Mouse (Mus musculus): ENCODE data around the gene Bpifa2. TPM values are rescaled to one million over a fixed set of nuclear protein-coding genes. Genes with fewer than 3 reads are reported as not detected.

Bpifa2 gene
- not detected in 2 replicates for polyA plus RNA-seq (2014; fragmentation: Nextera tagmentation; extraction: Ambion mirVana)

DNA sequence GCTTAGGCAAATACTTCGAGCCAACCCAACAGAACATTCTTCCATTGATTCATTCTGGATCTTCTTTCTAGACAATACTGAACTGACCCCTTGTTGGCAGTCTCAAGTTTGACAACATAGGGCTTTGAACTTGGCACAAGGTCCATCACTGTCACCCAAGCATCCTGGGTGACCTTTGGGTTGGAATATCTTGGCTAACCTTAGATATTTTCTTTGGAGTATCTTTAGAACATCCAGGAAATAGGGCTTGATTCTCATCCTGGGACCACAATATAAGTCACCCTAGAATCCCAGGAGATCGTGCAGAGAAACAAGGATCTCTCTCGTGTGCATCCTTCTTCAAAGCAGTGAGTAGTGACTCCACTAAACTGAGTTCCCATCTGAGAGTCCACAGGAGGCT is at the start of gene Bpifa2:
Bpifa2 (plus strand) TSS at position 301 of the 400 bp plus-strand sequence.
- H3K27ac ChIP-seq (replicated peaks in 1 of 2; ENCODE audit: control insufficient read depth in 1 of 2, insufficient read depth in 1 of 2, low read depth in 2 of 2, low read length in 2 of 2): no peak within 1 kb of the TSS
- WGBS: 63% methylated on average over 3 of the region's 3 CpGs

DNA sequence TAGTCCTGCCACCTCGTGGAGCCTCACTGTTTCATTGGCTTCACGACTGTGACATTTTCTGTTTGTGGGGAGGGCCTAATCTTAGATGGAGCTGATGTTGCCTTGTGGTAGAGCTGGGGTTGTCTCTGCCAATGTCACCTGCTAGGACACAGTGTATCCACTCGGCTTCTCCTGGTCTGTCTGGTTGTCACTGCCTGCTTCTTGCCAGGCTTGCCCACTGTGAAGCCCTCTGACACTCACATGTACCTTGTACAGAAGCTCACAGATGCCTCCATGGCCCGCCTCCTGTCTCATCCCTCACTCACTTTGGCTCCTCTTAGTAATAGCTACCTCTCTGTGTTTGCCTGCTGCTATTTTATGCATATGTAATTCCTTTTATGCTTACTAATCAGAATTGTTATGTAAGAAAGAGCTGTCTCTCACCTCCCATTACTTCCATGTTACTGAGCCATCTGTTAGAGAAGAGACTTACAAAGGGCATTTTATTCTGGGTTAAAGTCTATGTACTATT is 45.2 kb upstream of the Bpifa2 start:
- no peaks in the 10 kb centered on the region for H3K4me1 ChIP-seq (ENCODE audit: control insufficient read depth in 2 of 2, insufficient read depth in 2 of 2, low read length in 2 of 2)
- no peak for ATAC-seq (ENCODE audit: insufficient number of reproducible peaks, insufficient read depth, low FRiP score, low read depth)
- no peak overlapping the region for H3K4me2 ChIP-seq (ENCODE audit: low read length)
- no peak overlapping the region for H3K9ac ChIP-seq (ENCODE audit: low read length)
- H3K9me3 ChIP-seq (ENCODE audit: control insufficient read depth, low read length): no peaks in the 10 kb centered on the region
- H3K36me3 ChIP-seq (ENCODE audit: control insufficient read depth, insufficient read depth, low read length): no peaks in the 10 kb centered on the region
- H3K27me3 ChIP-seq (ENCODE audit: control insufficient read depth, insufficient read depth, low read length): no peaks in the 10 kb centered on the region; the same call in 1 of the 2 replicates
- H3K4me3 ChIP-seq (ENCODE audit: control insufficient read depth in 1 of 2, insufficient read depth in 1 of 2, low read depth in 1 of 2, low read length in 2 of 2): no peak overlapping the region
- WGBS: 56% methylated on average over 4 of the region's 4 CpGs
- no peak overlapping the region for H3K27ac ChIP-seq (replicated peaks in 1 of 2; ENCODE audit: control insufficient read depth in 1 of 2, insufficient read depth in 1 of 2, low read depth in 2 of 2, low read length in 2 of 2)

More for the DNA sequence above, at the start of gene Bpifa2:
- Histone ChIP-seq H3K27me3 (ENCODE audit: control insufficient read depth, insufficient read depth, low read length) (no peaks in the 10 kb centered on the region), H3K4me1 (ENCODE audit: control insufficient read depth in 2 of 2, insufficient read depth in 2 of 2, low read length in 2 of 2) (no peaks in the 10 kb centered on the region), H3K9me3 (ENCODE audit: control insufficient read depth, low read length) (no peaks in the 10 kb centered on the region), H3K9ac (ENCODE audit: low read length) (no peak within 1 kb of the TSS), H3K4me3 (ENCODE audit: control insufficient read depth in 1 of 2, insufficient read depth in 1 of 2, low read depth in 1 of 2, low read length in 2 of 2) (no peak within 1 kb of the TSS), H3K4me2 (ENCODE audit: low read length) (no peak within 1 kb of the TSS), H3K36me3 (ENCODE audit: control insufficient read depth, insufficient read depth, low read length) (no peaks in the 10 kb centered on the region)
- no peak for ATAC-seq (ENCODE audit: insufficient number of reproducible peaks, insufficient read depth, low FRiP score, low read depth)

DNA sequence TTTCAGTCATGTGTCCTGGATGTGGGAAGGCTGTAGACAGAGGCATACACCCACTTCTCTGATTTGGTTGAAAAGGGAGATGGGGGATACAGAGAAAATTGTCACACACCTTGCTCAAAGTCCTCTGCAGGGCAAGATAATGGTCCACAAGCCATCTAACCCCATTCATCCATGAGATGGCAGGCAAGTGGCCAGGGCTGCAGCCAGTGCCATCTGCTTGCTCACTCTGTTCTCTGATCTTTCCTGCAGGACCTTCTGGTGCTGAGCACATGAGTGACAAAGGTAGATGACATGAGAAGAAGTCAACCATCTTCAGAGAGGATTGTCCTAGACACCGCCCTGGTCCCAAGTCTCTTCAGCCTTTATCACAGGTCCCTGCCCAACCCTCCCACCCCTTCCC is 44.7 kb upstream of the Bpifa2 start:
- H3K4me2 ChIP-seq (ENCODE audit: low read length): no peak overlapping the region
- WGBS: 82% methylated on average over 1 of the region's 1 CpGs
- no peaks in the 10 kb centered on the region; the same call in 1 of the 2 replicates for H3K27me3 ChIP-seq (ENCODE audit: control insufficient read depth, insufficient read depth, low read length)
- H3K27ac ChIP-seq (replicated peaks in 1 of 2; ENCODE audit: control insufficient read depth in 1 of 2, insufficient read depth in 1 of 2, low read depth in 2 of 2, low read length in 2 of 2): no peak overlapping the region
- H3K36me3 ChIP-seq (ENCODE audit: control insufficient read depth, insufficient read depth, low read length): no peaks in the 10 kb centered on the region
- no peak overlapping the region for H3K4me3 ChIP-seq (ENCODE audit: control insufficient read depth in 1 of 2, insufficient read depth in 1 of 2, low read depth in 1 of 2, low read length in 2 of 2)
- no peaks in the 10 kb centered on the region for H3K4me1 ChIP-seq (ENCODE audit: control insufficient read depth in 2 of 2, insufficient read depth in 2 of 2, low read length in 2 of 2)
- H3K9ac ChIP-seq (ENCODE audit: low read length): no peak overlapping the region
- H3K9me3 ChIP-seq (ENCODE audit: control insufficient read depth, low read length): no peaks in the 10 kb centered on the region
- ATAC-seq (ENCODE audit: insufficient number of reproducible peaks, insufficient read depth, low FRiP score, low read depth): no peak

GRCm38 (mm10) chr2:153970221-153970620 is 37.8 kb upstream of the Bpifa2 start:
- H3K27ac ChIP-seq (replicated peaks in 1 of 2; ENCODE audit: control insufficient read depth in 1 of 2, insufficient read depth in 1 of 2, low read depth in 2 of 2, low read length in 2 of 2): no peak overlapping the region
- 78% methylated on average over 5 of the region's 5 CpGs for WGBS
- H3K9me3 ChIP-seq (ENCODE audit: control insufficient read depth, low read length): no peaks in the 10 kb centered on the region
- no peak overlapping the region for H3K4me3 ChIP-seq (ENCODE audit: control insufficient read depth in 1 of 2, insufficient read depth in 1 of 2, low read depth in 1 of 2, low read length in 2 of 2)
- H3K36me3 ChIP-seq (ENCODE audit: control insufficient read depth, insufficient read depth, low read length): no peaks in the 10 kb centered on the region
- no peaks in the 10 kb centered on the region for H3K4me1 ChIP-seq (ENCODE audit: control insufficient read depth in 2 of 2, insufficient read depth in 2 of 2, low read length in 2 of 2)
- no peak for ATAC-seq (ENCODE audit: insufficient number of reproducible peaks, insufficient read depth, low FRiP score, low read depth)
- no peaks in the 10 kb centered on the region for H3K27me3 ChIP-seq (ENCODE audit: control insufficient read depth, insufficient read depth, low read length)
- H3K4me2 ChIP-seq (ENCODE audit: low read length): no peak overlapping the region
- no peak overlapping the region for H3K9ac ChIP-seq (ENCODE audit: low read length)

GRCm38 (mm10) chr2:153974582-153974981 is 33.5 kb upstream of the Bpifa2 start, which contains the start of gene Bpifa6:
TSS of gene Bpifa6 (plus strand) at chr2:153974945.
- Histone ChIP-seq H3K36me3 (ENCODE audit: control insufficient read depth, insufficient read depth, low read length) (no peaks in the 10 kb centered on the region), H3K4me1 (ENCODE audit: control insufficient read depth in 2 of 2, insufficient read depth in 2 of 2, low read length in 2 of 2) (no peaks in the 10 kb centered on the region), H3K27me3 (ENCODE audit: control insufficient read depth, insufficient read depth, low read length) (no peaks in the 10 kb centered on the region), H3K4me2 (ENCODE audit: low read length) (no peak within 1 kb of the TSS), H3K4me3 (ENCODE audit: control insufficient read depth in 1 of 2, insufficient read depth in 1 of 2, low read depth in 1 of 2, low read length in 2 of 2) (no peak within 1 kb of the TSS), H3K9me3 (ENCODE audit: control insufficient read depth, low read length) (no peaks in the 10 kb centered on the region), H3K9ac (ENCODE audit: low read length) (no peak within 1 kb of the TSS), H3K27ac (replicated peaks in 1 of 2; ENCODE audit: control insufficient read depth in 1 of 2, insufficient read depth in 1 of 2, low read depth in 2 of 2, low read length in 2 of 2) (no peak within 1 kb of the TSS)
- no peak for ATAC-seq (ENCODE audit: insufficient number of reproducible peaks, insufficient read depth, low FRiP score, low read depth)
- WGBS: 46% methylated on average over 5 of the region's 5 CpGs

- no peaks in the 10 kb centered on the region for H3K9me3 ChIP-seq (ENCODE audit: control insufficient read depth, low read length)
- no peak overlapping the region for H3K9ac ChIP-seq (ENCODE audit: low read length)
- 12% methylated on average over 7 of the region's 7 CpGs for WGBS
- no peaks in the 10 kb centered on the region for H3K36me3 ChIP-seq (ENCODE audit: control insufficient read depth, insufficient read depth, low read length)
- no peak for ATAC-seq (ENCODE audit: insufficient number of reproducible peaks, insufficient read depth, low FRiP score, low read depth)
- no peak overlapping the region for H3K4me2 ChIP-seq (ENCODE audit: low read length)
- H3K4me1 ChIP-seq (ENCODE audit: control insufficient read depth in 2 of 2, insufficient read depth in 2 of 2, low read length in 2 of 2): no peaks in the 10 kb centered on the region
- no peak overlapping the region for H3K27ac ChIP-seq (replicated peaks in 1 of 2; ENCODE audit: control insufficient read depth in 1 of 2, insufficient read depth in 1 of 2, low read depth in 2 of 2, low read length in 2 of 2)
- no peak overlapping the region for H3K4me3 ChIP-seq (ENCODE audit: control insufficient read depth in 1 of 2, insufficient read depth in 1 of 2, low read depth in 1 of 2, low read length in 2 of 2)
- no peaks in the 10 kb centered on the region for H3K27me3 ChIP-seq (ENCODE audit: control insufficient read depth, insufficient read depth, low read length)
Measured at GRCm38 (mm10) chr2:153995770-153996169, 12.3 kb upstream of the Bpifa2 start.

DNA sequence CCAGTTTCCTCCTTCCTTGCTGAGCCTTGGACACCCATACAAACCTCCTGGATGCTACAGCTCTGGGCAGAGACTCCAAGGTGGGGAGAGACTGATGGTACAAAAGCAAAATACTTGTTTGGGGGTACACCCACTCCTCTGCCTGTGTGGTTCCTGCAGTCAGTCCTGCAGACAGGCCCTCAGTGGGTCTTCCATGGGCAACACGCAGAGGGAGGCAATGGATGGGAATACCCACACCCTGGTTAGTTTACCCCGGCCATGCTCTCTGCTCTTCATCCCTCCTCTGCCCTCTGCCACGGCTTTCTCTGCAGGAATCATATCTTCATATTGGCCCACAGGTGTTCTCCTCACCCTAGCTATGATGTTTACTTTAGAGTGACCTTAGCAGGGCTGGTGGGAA is 7.6 kb upstream of the Bpifa2 start:
- Histone ChIP-seq H3K4me1 (ENCODE audit: control insufficient read depth in 2 of 2, insufficient read depth in 2 of 2, low read length in 2 of 2) (no peaks in the 10 kb centered on the region), H3K36me3 (ENCODE audit: control insufficient read depth, insufficient read depth, low read length) (no peaks in the 10 kb centered on the region), H3K4me3 (ENCODE audit: control insufficient read depth in 1 of 2, insufficient read depth in 1 of 2, low read depth in 1 of 2, low read length in 2 of 2) (no peak overlapping the region), H3K27ac (replicated peaks in 1 of 2; ENCODE audit: control insufficient read depth in 1 of 2, insufficient read depth in 1 of 2, low read depth in 2 of 2, low read length in 2 of 2) (no peak overlapping the region), H3K9me3 (ENCODE audit: control insufficient read depth, low read length) (no peaks in the 10 kb centered on the region), H3K4me2 (ENCODE audit: low read length) (no peak overlapping the region), H3K9ac (ENCODE audit: low read length) (no peak overlapping the region), H3K27me3 (ENCODE audit: control insufficient read depth, insufficient read depth, low read length) (no peaks in the 10 kb centered on the region)
- ATAC-seq (ENCODE audit: insufficient number of reproducible peaks, insufficient read depth, low FRiP score, low read depth): no peak
- WGBS: 76% methylated on average over 3 of the region's 3 CpGs

DNA sequence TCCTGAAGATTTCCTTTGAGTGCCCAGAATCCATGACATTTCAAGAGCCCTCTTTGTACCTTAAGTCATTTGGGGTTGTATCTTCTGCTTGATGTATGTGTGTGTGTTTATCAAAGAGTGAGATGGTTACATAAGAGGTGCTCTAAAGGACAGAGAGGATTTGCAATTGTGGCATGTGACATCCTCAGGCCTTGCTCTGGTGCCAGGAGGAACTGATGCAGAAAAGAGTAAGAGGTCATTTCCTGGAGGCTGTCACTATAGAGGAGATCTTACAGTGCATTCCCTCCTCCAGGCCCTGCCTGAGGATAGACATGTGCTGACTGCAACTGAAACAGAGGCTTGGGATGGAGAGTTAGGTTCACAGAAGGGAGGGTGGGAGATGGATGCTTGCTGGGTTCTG is 7.0 kb upstream of the Bpifa2 start:
- Histone ChIP-seq H3K9ac (ENCODE audit: low read length) (no peak overlapping the region), H3K36me3 (ENCODE audit: control insufficient read depth, insufficient read depth, low read length) (no peaks in the 10 kb centered on the region), H3K4me2 (ENCODE audit: low read length) (no peak overlapping the region), H3K9me3 (ENCODE audit: control insufficient read depth, low read length) (no peaks in the 10 kb centered on the region), H3K4me1 (ENCODE audit: control insufficient read depth in 2 of 2, insufficient read depth in 2 of 2, low read length in 2 of 2) (no peaks in the 10 kb centered on the region), H3K4me3 (ENCODE audit: control insufficient read depth in 1 of 2, insufficient read depth in 1 of 2, low read depth in 1 of 2, low read length in 2 of 2) (no peak overlapping the region), H3K27me3 (ENCODE audit: control insufficient read depth, insufficient read depth, low read length) (no peaks in the 10 kb centered on the region), H3K27ac (replicated peaks in 1 of 2; ENCODE audit: control insufficient read depth in 1 of 2, insufficient read depth in 1 of 2, low read depth in 2 of 2, low read length in 2 of 2) (no peak overlapping the region)
- ATAC-seq (ENCODE audit: insufficient number of reproducible peaks, insufficient read depth, low FRiP score, low read depth): no peak
